Mouse (Mus musculus) intestine, postnatal 0 days (tissue): ENCODE measurements around the gene Cdk4. TPM values are rescaled to one million over a fixed set of nuclear protein-coding genes. Genes with fewer than 3 reads are reported as not detected.

Experiments
- ATAC-seq: fragments of 200-750 bp; cut with Nextera tagmentation; 2 replicates; pipeline ENCODE4 v1.8.0; 2017; ENCODE audit warnings: mild to moderate bottlenecking, moderate TSS enrichment, moderate library complexity
- H3K27ac ChIP-seq: fragments of 300-500 bp; sonication (generic); 2 replicates; pipeline ENCODE4 v1.5.1; 2014; ENCODE audit warnings: mild to moderate bottlenecking, low read depth, low read length, moderate library complexity
- H3K27me3 ChIP-seq: fragments of 300-500 bp; sonication (generic); replicated peaks from 2 replicates; pipeline ENCODE4 v1.6.1; 2014; ENCODE audit warnings: low read length, mixed read lengths; ENCODE audit not compliant: control insufficient read depth, insufficient read depth
- H3K36me3 ChIP-seq: fragments of 300-500 bp; sonication (generic); 2 replicates; pipeline ENCODE4 v1.6.1; 2014; ENCODE audit warnings: mild to moderate bottlenecking, moderate library complexity; ENCODE audit not compliant: control insufficient read depth, insufficient read depth
- H3K4me1 ChIP-seq: fragments of 300-500 bp; sonication (generic); replicated peaks from 2 replicates; pipeline ENCODE4 v1.6.1; 2014; ENCODE audit warnings: antibody characterized with exemption, low read length, mixed read lengths; ENCODE audit not compliant: control insufficient read depth, insufficient read depth
- H3K4me2 ChIP-seq: fragments of 300-500 bp; sonication (generic); replicated peaks from 2 replicates; pipeline ENCODE4 v1.6.1; 2014; ENCODE audit warnings: low read depth, mild to moderate bottlenecking, moderate library complexity
- H3K4me3 ChIP-seq: fragments of 300-500 bp; sonication (generic); 2 replicates; pipeline ENCODE4 v1.5.1; 2014; ENCODE audit warnings: low read depth, low read length
- H3K9ac ChIP-seq: fragments of 300-500 bp; sonication (generic); 2 replicates; pipeline ENCODE4 v1.6.1; 2014; ENCODE audit warnings: mild to moderate bottlenecking, low read depth, low read length
- H3K9me3 ChIP-seq: fragments of 300-500 bp; sonication (generic); 2 replicates; pipeline ENCODE4 v1.6.1; 2016; ENCODE audit warnings: mixed run types; ENCODE audit not compliant: control insufficient read depth
- CTCF ChIP-seq: sonication (generic); IDR thresholded peaks from 2 replicates; pipeline ENCODE4 v1.5.1; 2016; ENCODE audit warnings: low read depth, mild to moderate bottlenecking, control low read depth, antibody characterized with exemption, moderate library complexity
- WGBS: fragments of 180-500 bp; shearing (Covaris S2); extraction: QIAGEN DNeasy Blood & Tissue Kit; methylation state at CpG from one replicate; pipeline ENCODE4 v1.1.7; 2014; 5-methylcytosine and 5-hydroxymethylcytosine counted together
- polyA plus RNA-seq: library from polyadenylated mRNA; unstranded; fragments of >200 nt; fragmentation: Nextera tagmentation; extraction: Ambion mirVana; gene quantifications from 2 replicates; pipeline ENCODE4 v1.2.1, GENCODE M21; 2015

Gene Cdk4
- polyA plus RNA-seq, 1 experiment from 2014 or later, result 515 TPM

DNA sequence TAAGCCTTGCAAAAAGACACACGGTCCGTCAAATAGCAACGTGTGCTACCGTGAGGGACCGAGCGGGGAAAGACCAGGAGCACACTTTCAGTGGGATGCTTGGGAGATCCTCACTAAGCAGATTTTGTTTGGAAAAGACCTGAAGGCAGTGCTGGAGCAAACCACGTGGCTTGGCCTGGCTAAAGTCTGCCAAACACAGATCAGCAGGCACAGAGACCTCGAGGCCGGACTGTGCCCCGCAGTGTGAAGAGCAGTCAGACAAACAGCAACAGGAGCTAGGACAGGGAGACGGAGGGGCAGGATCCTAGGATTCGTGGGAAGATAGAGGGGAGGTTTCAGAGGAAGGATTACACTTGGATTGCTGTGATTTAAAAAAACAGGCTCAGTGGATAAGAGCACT is 27.1 kb upstream of the Cdk4 start:
- 78% methylated on average over 12 of the region's 12 CpGs for WGBS
- no peaks in the 10 kb centered on the region; the same call in 1 of the 2 replicates for H3K4me1 ChIP-seq
- ATAC-seq, result no peak
- no peak overlapping the region for H3K27ac ChIP-seq
- H3K9ac ChIP-seq, result no peak overlapping the region
- no peak overlapping the region for H3K4me2 ChIP-seq
- H3K4me3 ChIP-seq, result no peak overlapping the region
- no peak for TF ChIP-seq CTCF
- no peaks in the 10 kb centered on the region for H3K36me3 ChIP-seq
- H3K9me3 ChIP-seq, result no peaks in the 10 kb centered on the region
- no peaks in the 10 kb centered on the region for H3K27me3 ChIP-seq

DNA sequence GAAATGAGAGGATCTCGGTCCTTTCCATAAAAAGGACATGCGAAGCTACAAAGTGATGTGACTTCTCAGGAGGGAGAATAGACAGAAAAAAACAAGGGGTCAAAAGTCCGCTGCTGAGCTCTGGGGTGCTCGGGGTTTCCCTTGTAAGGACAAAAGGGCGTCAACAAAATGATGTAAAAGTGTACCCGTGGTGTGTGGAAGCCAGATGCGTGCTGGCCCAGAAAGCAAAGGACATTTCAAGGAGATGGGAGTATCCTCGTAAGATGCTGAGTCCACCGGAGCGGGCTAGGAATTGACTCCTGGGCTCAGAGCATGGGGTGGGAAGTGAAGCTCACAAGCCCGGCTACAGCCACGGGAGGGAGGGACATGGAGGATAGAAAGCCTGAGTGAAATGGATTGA is 25.7 kb upstream of the Cdk4 start:
- H3K27ac ChIP-seq, result no peak overlapping the region
- no peak overlapping the region for H3K4me2 ChIP-seq
- H3K9ac ChIP-seq, result no peak overlapping the region
- no peaks in the 10 kb centered on the region for H3K36me3 ChIP-seq
- no peak for TF ChIP-seq CTCF
- H3K9me3 ChIP-seq, result no peaks in the 10 kb centered on the region
- H3K4me1 ChIP-seq, result no peaks in the 10 kb centered on the region; the same call in 1 of the 2 replicates
- WGBS, result 71% methylated on average over 12 of the region's 12 CpGs
- no peak overlapping the region for H3K4me3 ChIP-seq
- no peak for ATAC-seq
- no peaks in the 10 kb centered on the region for H3K27me3 ChIP-seq

DNA sequence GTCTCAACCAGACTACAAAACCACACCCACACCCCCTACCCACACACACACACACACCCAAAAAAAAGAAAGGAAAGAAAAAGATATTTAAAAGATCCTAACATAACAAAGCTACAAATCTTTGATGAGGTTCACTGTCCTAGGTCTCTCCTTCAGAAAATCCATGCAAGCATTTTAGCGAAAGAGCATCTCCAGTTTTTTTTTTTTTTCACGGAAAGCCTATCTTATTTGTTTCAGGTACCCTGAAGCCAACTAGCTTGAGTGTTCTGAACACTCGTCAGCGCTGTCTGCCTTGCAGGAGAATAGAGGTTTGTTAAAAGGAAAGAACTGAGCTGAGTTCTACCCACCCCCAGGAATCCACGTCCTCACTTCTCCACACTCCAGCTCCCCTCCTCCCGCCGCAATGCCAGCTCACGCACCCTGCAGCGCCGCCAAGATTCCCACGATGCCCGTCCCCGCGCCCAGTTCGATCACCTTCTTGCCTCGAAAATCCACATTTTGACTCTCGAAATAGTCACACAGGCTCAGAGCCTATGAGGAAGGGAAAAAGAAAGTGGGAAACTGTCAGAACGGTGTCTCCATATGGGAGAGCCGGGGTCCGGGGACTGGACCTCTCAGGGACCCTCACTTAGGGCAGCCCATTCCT is 22.6 kb upstream of the Cdk4 start:
- Histone ChIP-seq H3K9ac (peak overlapping the region; percentile 54), H3K27me3 (no peaks in the 10 kb centered on the region), H3K4me3 (peak overlapping the region; percentile 93), H3K27ac (no peak overlapping the region), H3K4me2 (peak overlapping the region; percentile 99), H3K36me3 (peaks cover 10% of the 10 kb centered on the region), H3K9me3 (no peaks in the 10 kb centered on the region), H3K4me1 (no peaks in the 10 kb centered on the region; the same call in 1 of the 2 replicates)
- ATAC-seq, result no peak
- 1% methylated on average over 20 of the region's 20 CpGs for WGBS
- TF ChIP-seq CTCF, result no peak

DNA sequence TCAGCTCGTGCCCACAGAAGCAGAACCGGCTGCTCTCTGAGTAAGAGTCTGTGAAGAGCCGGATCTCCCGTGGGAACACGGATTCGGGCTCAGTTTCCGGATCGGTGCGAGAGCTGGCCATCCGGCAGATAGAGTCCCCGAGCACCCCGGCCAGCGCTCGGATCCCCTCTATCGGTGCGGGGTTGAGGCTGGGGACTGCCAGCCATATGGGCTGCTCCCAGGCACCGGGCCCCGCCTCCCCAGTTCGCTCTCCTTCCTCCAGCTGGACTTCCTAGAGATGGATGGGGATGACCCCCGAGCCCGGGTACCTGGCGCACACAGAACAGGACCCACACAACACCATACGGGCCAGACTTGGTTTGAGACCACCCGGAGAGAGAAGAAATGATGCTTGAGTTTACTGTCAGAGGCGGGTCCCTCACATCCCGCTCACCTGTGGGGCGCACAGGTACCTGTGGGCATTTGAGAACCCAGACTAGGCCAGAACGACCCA is 22.0 kb upstream of the Cdk4 start, which contains the start of the genes Mettl1 and Eef1akmt3:
Gene Mettl1 (plus strand): TSS at position 141 of the 493 bp plus-strand sequence.
Gene Eef1akmt3 (minus strand): TSS at position 240 of the 493 bp plus-strand sequence.
- H3K9me3 ChIP-seq, result no peaks in the 10 kb centered on the region
- H3K4me2 ChIP-seq, result peak within 1 kb of the TSS; percentile 99
- no peaks in the 10 kb centered on the region; the same call in 1 of the 2 replicates for H3K4me1 ChIP-seq
- peaks cover 10% of the 10 kb centered on the region for H3K36me3 ChIP-seq
- peak within 1 kb of the TSS; percentile 54 for H3K9ac ChIP-seq
- H3K4me3 ChIP-seq, result peak within 1 kb of the TSS; percentile 93
- H3K27ac ChIP-seq, result no peak within 1 kb of the TSS
- ATAC-seq, result peak; percentile 41
- no peak for TF ChIP-seq CTCF
- H3K27me3 ChIP-seq, result no peaks in the 10 kb centered on the region
- under 1% methylated on average over 28 of the region's 28 CpGs for WGBS

DNA sequence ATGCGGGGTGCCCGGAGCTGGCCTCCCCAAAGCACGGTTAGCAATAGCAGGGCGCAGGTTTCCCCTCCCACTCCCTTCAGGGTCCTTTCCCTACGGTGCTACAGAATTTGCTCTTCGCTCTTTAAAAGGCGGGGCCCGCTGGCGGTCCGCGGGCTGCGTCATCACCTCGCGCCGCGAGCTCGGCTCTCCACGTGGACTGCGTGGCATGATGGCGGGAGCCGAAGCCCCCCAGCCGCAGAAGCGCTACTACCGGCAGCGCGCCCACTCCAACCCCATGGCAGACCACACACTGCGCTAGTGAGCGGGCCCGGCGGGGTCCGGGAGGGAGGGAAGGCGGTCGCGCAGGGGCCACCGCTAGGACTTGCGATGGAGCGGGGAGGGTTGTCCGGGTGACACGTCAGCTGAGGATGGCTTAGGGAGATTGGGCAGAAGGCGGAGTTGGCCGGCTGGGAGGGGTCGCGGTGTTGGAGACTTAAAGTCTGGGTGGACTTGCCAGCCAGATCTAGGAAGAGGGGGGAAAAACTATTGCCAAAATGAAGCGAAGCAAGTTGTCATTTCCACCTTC is 21.5 kb upstream of the Cdk4 start:
- H3K4me1 ChIP-seq, result no peaks in the 10 kb centered on the region; the same call in 1 of the 2 replicates
- H3K36me3 ChIP-seq, result peaks cover 10% of the 10 kb centered on the region
- peak overlapping the region; percentile 93 for H3K4me3 ChIP-seq
- peak overlapping the region; percentile 99 for H3K4me2 ChIP-seq
- H3K9ac ChIP-seq, result peak overlapping the region; percentile 54
- no peaks in the 10 kb centered on the region for H3K27me3 ChIP-seq
- H3K9me3 ChIP-seq, result no peaks in the 10 kb centered on the region
- no peak for TF ChIP-seq CTCF
- WGBS, result under 1% methylated on average over 44 of the region's 44 CpGs
- peak; percentile 82 for ATAC-seq
- H3K27ac ChIP-seq, result no peak overlapping the region

DNA sequence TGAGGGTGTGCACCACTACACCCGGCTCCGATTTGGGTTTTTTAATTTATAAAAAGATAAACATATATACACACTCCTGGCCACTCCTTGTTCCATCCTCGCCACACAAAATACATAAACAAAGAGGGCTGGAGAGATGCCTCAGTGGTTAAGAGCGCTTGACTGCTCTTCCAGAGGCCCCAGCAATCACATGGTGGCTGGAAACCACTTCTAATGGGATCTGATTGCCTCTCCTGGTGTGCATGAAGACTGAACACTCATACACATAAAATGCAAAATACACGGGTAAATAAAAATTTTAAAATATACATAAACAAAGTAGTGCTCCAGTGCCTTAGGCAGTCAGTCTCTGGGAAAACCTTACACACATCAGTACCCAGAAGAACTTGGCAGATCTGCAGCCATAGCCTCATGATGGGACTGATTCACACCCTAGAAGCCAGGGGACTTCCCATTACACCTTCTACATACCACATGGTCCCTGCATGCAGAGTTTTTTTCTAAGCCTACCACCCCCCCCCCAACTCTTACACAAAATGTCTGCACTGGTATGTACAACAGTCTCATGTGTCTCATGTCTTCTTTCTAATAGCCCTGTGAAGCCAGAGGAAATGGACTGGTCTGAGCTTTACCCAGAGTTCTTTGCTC is 20.7 kb upstream of the Cdk4 start:
- H3K27ac ChIP-seq, result no peak overlapping the region

More for the DNA sequence above, 20.7 kb upstream of the Cdk4 start:
- Histone ChIP-seq H3K4me3 (peak overlapping the region; percentile 93), H3K9ac (peak overlapping the region; percentile 54), H3K4me1 (no peaks in the 10 kb centered on the region; the same call in 1 of the 2 replicates), H3K9me3 (no peaks in the 10 kb centered on the region), H3K36me3 (peaks cover 10% of the 10 kb centered on the region), H3K27me3 (peaks cover under 1% of the 10 kb centered on the region), H3K4me2 (peak overlapping the region; percentile 99)
- no peak for ATAC-seq
- WGBS, result 10% methylated on average over 5 of the region's 5 CpGs
- TF ChIP-seq CTCF, result no peak
